Mouse (Mus musculus): ENCODE data around the gene Olfr521. TPM values are rescaled to one million over a fixed set of nuclear protein-coding genes. Genes with fewer than 3 reads are reported as not detected.
"Not testable (repeated sequence)": the region's sequence is repeated elsewhere in the genome, so short reads cannot be mapped to it uniquely, and the experiment has no call there.

Gene Olfr521
- polyA plus RNA-seq (2015; fragmentation: Nextera tagmentation; extraction: Ambion mirVana), result not detected in 2 replicates

GRCm38 (mm10) chr7:99763207-99763606 is at the start of gene Olfr521:
Gene Olfr521 (plus strand): TSS chr7:99763507.
- Histone ChIP-seq H3K27ac (replicated peaks) (no peak within 1 kb of the TSS), H3K27me3 (no peaks in the 10 kb centered on the region), H3K9me3 (replicated peaks) (peaks cover 10% of the 10 kb centered on the region), H3K4me3 (replicated peaks) (no peak within 1 kb of the TSS), H3K4me1 (no peaks in the 10 kb centered on the region), H3K36me3 (no peaks in the 10 kb centered on the region), H3K9ac (no peak within 1 kb of the TSS), H3K4me2 (replicated peaks) (no peak within 1 kb of the TSS)
- ATAC-seq (ENCODE audit: insufficient number of reproducible peaks, low FRiP score, low TSS enrichment, low read depth), result no peak
- 88% methylated on average over 2 of the region's 2 CpGs for WGBS

GRCm38 (mm10) chr7:99716536-99716935 is 46.8 kb upstream of the Olfr521 start:
- WGBS, result 72% methylated on average over 2 of the region's 2 CpGs
- H3K4me2 ChIP-seq (replicated peaks), result no peak overlapping the region
- no peak overlapping the region for H3K27ac ChIP-seq (replicated peaks)
- H3K4me1 ChIP-seq, result no peaks in the 10 kb centered on the region
- no peak overlapping the region for H3K9ac ChIP-seq
- no peaks in the 10 kb centered on the region for H3K27me3 ChIP-seq
- no peak overlapping the region for H3K4me3 ChIP-seq (replicated peaks)
- no peak for ATAC-seq (ENCODE audit: insufficient number of reproducible peaks, low FRiP score, low TSS enrichment, low read depth)
- no peaks in the 10 kb centered on the region for H3K9me3 ChIP-seq (replicated peaks)
- H3K36me3 ChIP-seq, result no peaks in the 10 kb centered on the region

GRCm38 (mm10) chr7:99729973-99730372 is 33.3 kb upstream of the Olfr521 start, which contains the start of gene Olfr520:
Gene Olfr520 (plus strand): TSS chr7:99730273.
- H3K9ac ChIP-seq, result no peak within 1 kb of the TSS
- no peak within 1 kb of the TSS for H3K27ac ChIP-seq (replicated peaks)
- H3K4me2 ChIP-seq (replicated peaks), result no peak within 1 kb of the TSS
- no peaks in the 10 kb centered on the region; the same call in 1 of the 2 replicates for H3K9me3 ChIP-seq (replicated peaks)
- no peaks in the 10 kb centered on the region for H3K27me3 ChIP-seq
- ATAC-seq (ENCODE audit: insufficient number of reproducible peaks, low FRiP score, low TSS enrichment, low read depth), result no peak
- H3K4me3 ChIP-seq (replicated peaks), result no peak within 1 kb of the TSS
- H3K4me1 ChIP-seq, result no peaks in the 10 kb centered on the region
- 94% methylated on average over 2 of the region's 2 CpGs for WGBS
- H3K36me3 ChIP-seq, result no peaks in the 10 kb centered on the region

GRCm38 (mm10) chr7:99734612-99735011 is 28.7 kb upstream of the Olfr521 start:
- no peak overlapping the region for H3K27ac ChIP-seq (replicated peaks)
- H3K36me3 ChIP-seq, result no peaks in the 10 kb centered on the region
- H3K9me3 ChIP-seq (replicated peaks), result no peaks in the 10 kb centered on the region
- no peak overlapping the region for H3K4me3 ChIP-seq (replicated peaks)
- no peaks in the 10 kb centered on the region for H3K27me3 ChIP-seq
- no peak overlapping the region for H3K9ac ChIP-seq
- no peak for ATAC-seq (ENCODE audit: insufficient number of reproducible peaks, low FRiP score, low TSS enrichment, low read depth)
- H3K4me2 ChIP-seq (replicated peaks), result no peak overlapping the region
- WGBS, result 95% methylated on average over 2 of the region's 2 CpGs
- 0 out of 2 replicates have a peak, but pooled peaks cover 4% of the 10 kb centered on the region for H3K4me1 ChIP-seq

DNA sequence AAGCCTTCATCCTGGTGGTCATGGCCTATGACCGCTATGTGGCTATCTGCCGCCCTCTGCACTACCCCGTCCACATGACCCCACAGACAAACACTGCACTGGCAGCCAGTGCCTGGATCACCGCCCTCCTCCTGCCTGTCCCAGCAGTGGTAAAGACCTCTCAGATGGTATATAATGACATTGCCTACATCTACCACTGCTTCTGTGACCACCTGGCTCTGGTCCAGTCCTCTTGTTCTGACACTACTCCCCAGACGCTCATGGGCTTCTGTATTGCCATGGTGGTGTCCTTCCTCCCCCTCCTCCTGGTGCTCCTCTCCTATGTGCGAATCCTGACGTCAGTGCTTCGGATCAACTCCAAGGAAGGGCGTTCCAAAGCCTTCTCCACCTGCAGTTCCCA is 27.8 kb upstream of the Olfr521 start:
- not testable (repeated sequence) for H3K4me2 ChIP-seq (replicated peaks); H3K27ac ChIP-seq (replicated peaks); ATAC-seq (ENCODE audit: insufficient number of reproducible peaks, low FRiP score, low TSS enrichment, low read depth); H3K36me3 ChIP-seq; H3K9ac ChIP-seq; H3K4me1 ChIP-seq; H3K27me3 ChIP-seq; H3K4me3 ChIP-seq (replicated peaks); H3K9me3 ChIP-seq (replicated peaks)
- 94% methylated on average over 9 of the region's 9 CpGs for WGBS

DNA sequence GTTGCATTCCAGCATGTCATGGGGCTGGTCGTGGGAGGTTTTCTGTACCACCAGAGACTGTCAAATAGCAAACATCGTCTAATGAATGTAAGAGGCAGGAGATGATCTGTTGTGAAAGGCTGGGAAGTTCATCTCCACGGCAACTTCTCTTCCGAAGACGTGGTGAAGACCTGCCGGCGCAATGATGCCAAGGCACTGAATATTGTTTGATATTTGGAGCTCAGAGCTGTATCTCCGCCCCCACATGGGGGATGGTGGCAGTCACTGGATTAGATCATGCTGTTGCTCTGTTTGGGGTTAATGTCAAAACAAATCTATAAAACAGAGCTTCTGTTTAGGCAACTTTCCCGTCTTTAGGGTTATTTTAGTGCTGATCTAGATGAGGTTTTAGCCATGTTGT is 24.0 kb upstream of the Olfr521 start:
- H3K4me3 ChIP-seq (replicated peaks), result no peak overlapping the region
- no peaks in the 10 kb centered on the region for H3K27me3 ChIP-seq
- H3K4me2 ChIP-seq (replicated peaks), result no peak overlapping the region
- H3K27ac ChIP-seq (replicated peaks), result no peak overlapping the region
- ATAC-seq (ENCODE audit: insufficient number of reproducible peaks, low FRiP score, low TSS enrichment, low read depth), result no peak
- no peak overlapping the region for H3K9ac ChIP-seq
- 48% methylated on average over 9 of the region's 9 CpGs for WGBS
- 0 out of 2 replicates have a peak, but pooled peaks cover 4% of the 10 kb centered on the region for H3K4me1 ChIP-seq
- H3K36me3 ChIP-seq, result no peaks in the 10 kb centered on the region
- H3K9me3 ChIP-seq (replicated peaks), result no peaks in the 10 kb centered on the region

DNA sequence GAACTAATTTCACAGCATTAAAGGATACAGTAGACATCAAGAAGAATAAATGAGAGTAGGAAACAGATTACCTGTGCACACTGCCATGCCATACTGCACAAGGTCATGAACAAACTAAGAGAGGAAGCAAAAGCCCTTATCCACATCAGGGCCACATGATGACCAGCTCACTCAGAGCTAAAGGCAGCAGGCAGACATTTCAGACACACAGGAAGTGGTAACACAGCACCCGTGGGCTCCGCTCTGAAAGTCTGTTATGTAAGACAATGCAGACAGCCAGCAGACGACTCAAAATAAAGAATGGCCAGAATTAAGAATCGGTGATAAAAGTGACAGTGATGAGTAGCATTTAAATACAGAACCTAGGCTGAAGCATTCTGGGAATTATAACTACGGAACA is 18.1 kb downstream of the Olfr521 start:
- Histone ChIP-seq H3K27me3 (no peaks in the 10 kb centered on the region), H3K4me1 (no peaks in the 10 kb centered on the region), H3K27ac (replicated peaks) (no peak overlapping the region), H3K4me3 (replicated peaks) (no peak overlapping the region), H3K9me3 (replicated peaks) (no peaks in the 10 kb centered on the region), H3K36me3 (no peaks in the 10 kb centered on the region), H3K4me2 (replicated peaks) (no peak overlapping the region), H3K9ac (no peak overlapping the region)
- 80% methylated on average over 5 of the region's 5 CpGs for WGBS
- no peak for ATAC-seq (ENCODE audit: insufficient number of reproducible peaks, low FRiP score, low TSS enrichment, low read depth)

DNA sequence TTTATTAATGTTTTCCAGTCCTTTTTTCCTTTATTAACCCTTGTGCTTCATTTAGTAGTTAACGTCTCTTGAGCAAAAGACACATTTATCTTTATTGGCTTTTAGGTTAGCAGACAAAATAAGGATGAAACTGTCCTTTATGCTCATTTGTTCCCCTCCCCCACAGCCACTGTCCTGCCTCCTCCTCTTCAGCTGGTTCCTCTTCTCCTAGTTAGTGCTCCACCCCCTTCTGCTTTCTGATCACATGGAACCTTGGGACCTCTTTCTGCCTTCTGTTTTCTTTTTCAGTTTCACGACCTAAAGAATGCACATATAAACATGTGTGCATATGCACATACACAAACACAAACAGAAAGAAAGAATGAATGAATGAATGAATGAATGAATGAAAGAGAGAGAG is 18.6 kb downstream of the Olfr521 start:
- Histone ChIP-seq H3K27ac (replicated peaks) (no peak overlapping the region), H3K36me3 (no peaks in the 10 kb centered on the region), H3K4me2 (replicated peaks) (no peak overlapping the region), H3K9ac (no peak overlapping the region), H3K9me3 (replicated peaks) (no peaks in the 10 kb centered on the region), H3K4me1 (no peaks in the 10 kb centered on the region), H3K27me3 (no peaks in the 10 kb centered on the region), H3K4me3 (replicated peaks) (no peak overlapping the region)
- WGBS, result 64% methylated on average over 2 of the region's 2 CpGs
- no peak for ATAC-seq (ENCODE audit: insufficient number of reproducible peaks, low FRiP score, low TSS enrichment, low read depth)

DNA sequence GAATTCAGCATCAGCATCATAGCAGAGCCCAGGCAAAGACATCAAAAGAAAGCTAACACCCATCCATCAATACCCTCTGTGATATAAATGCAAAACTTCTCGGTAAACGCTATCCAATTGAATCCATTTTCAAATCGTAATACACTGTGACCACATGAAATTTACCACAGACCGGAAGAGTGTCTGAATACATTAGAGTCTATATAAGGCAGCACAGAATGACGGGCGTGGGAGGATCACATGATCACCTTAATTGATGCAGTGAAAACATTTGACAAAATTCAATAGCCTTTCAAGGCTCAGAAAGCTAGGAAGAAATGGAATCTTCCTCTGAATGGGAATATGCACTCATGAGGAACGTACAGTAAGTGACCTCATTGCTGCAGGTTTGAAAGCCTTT is 20.1 kb downstream of the Olfr521 start:
- H3K27ac ChIP-seq (replicated peaks), result no peak overlapping the region
- H3K36me3 ChIP-seq, result no peaks in the 10 kb centered on the region
- 57% methylated on average over 7 of the region's 7 CpGs for WGBS
- H3K27me3 ChIP-seq, result no peaks in the 10 kb centered on the region
- H3K4me1 ChIP-seq, result peaks cover 5% of the 10 kb centered on the region
- H3K4me3 ChIP-seq (replicated peaks), result no peak overlapping the region
- ATAC-seq (ENCODE audit: insufficient number of reproducible peaks, low FRiP score, low TSS enrichment, low read depth), result no peak
- no peaks in the 10 kb centered on the region for H3K9me3 ChIP-seq (replicated peaks)
- H3K4me2 ChIP-seq (replicated peaks), result no peak overlapping the region
- H3K9ac ChIP-seq, result no peak overlapping the region

DNA sequence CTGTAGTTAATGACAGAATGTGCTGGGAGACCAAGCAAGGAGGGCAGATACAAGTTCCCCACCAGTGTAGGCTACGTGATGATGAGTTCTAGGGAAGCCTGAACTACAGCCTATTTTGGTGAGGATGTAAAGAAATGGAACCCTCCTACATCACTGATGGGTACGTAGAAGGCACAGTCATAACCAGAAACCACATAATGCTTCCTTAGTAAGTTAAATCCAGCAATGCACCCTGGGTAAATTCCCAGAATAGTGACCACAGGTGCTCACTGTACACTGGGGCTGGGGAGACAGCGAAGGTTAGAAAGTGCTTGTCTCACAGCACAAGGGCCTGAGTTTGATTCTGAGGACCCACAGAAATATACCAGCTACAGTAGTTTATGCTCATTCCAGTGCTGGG is 22.2 kb downstream of the Olfr521 start:
- Histone ChIP-seq H3K9me3 (replicated peaks) (no peaks in the 10 kb centered on the region), H3K4me2 (replicated peaks) (no peak overlapping the region), H3K27me3 (no peaks in the 10 kb centered on the region), H3K36me3 (no peaks in the 10 kb centered on the region), H3K9ac (no peak overlapping the region), H3K4me1 (peaks cover 5% of the 10 kb centered on the region), H3K4me3 (replicated peaks) (no peak overlapping the region), H3K27ac (replicated peaks) (no peak overlapping the region)
- WGBS, result 84% methylated on average over 3 of the region's 3 CpGs
- no peak for ATAC-seq (ENCODE audit: insufficient number of reproducible peaks, low FRiP score, low TSS enrichment, low read depth)

DNA sequence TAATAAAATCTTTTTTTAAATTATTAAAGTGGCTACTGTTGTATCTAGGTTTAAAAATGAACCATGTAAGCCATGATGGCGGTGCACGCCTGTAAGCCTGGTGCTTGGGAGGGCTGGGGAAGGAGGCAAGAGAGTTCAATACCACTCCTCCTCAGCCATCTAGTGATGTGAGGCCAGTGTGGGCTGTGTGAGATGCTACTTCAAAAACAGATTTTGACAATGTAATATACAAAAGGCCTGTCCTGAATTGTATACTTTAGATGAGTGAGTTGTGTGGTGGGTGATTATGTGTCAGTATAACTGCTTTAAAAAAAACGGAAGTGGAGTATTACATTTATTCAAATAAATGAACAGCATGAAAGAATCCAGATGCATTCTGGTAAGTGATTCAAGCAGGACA is 23.5 kb downstream of the Olfr521 start:
- no peak overlapping the region for H3K27ac ChIP-seq (replicated peaks)
- no peaks in the 10 kb centered on the region for H3K9me3 ChIP-seq (replicated peaks)
- no peak overlapping the region for H3K4me2 ChIP-seq (replicated peaks)
- 82% methylated on average over 3 of the region's 3 CpGs for WGBS
- H3K4me1 ChIP-seq, result peaks cover 5% of the 10 kb centered on the region
- H3K27me3 ChIP-seq, result no peaks in the 10 kb centered on the region
- H3K4me3 ChIP-seq (replicated peaks), result no peak overlapping the region
- no peak overlapping the region for H3K9ac ChIP-seq
- no peaks in the 10 kb centered on the region for H3K36me3 ChIP-seq
- ATAC-seq (ENCODE audit: insufficient number of reproducible peaks, low FRiP score, low TSS enrichment, low read depth), result no peak

DNA sequence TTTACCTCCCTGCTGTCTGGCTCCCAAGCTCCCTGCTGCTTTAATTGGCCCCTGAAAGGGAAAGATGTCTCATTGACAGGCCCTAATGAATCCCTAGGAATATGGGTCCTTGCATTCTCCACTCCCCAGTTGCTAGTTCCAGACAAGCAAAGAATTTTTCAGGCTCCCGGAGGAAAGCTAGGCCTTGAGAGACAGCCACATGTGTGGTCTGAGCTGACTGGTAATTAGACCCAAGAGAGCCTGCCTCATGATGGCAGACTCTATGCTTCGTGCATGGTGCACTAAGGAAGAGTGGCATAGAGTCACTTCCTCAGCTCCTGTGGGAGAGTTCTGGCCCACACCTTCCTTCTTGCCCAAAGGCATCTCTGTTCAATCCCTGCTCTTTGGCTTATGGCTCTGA is 24.6 kb downstream of the Olfr521 start:
- no peak overlapping the region for H3K4me3 ChIP-seq (replicated peaks)
- H3K36me3 ChIP-seq, result no peaks in the 10 kb centered on the region
- peak; percentile 54 for ATAC-seq (ENCODE audit: insufficient number of reproducible peaks, low FRiP score, low TSS enrichment, low read depth)
- no peaks in the 10 kb centered on the region for H3K9me3 ChIP-seq (replicated peaks)
- H3K9ac ChIP-seq, result no peak overlapping the region
- no peaks in the 10 kb centered on the region for H3K27me3 ChIP-seq
- WGBS, result 18% methylated on average over 2 of the region's 2 CpGs
- H3K4me1 ChIP-seq, result peaks cover 5% of the 10 kb centered on the region
- no peak overlapping the region for H3K27ac ChIP-seq (replicated peaks)
- H3K4me2 ChIP-seq (replicated peaks), result no peak overlapping the region
